Mouse (Mus musculus) liver, postnatal 0 days (tissue): ENCODE measurements around the gene Pde6g. TPM values are rescaled to one million over a fixed set of nuclear protein-coding genes. Genes with fewer than 3 reads are reported as not detected.
A peak's percentile ranks its signal among the peaks of the same experiment; 100 is the strongest.

Experiments
- ATAC-seq: fragments of 200-750 bp; cut with Nextera tagmentation; 2 replicates; pipeline ENCODE4 v1.8.0; 2017; ENCODE audit warnings: mild to moderate bottlenecking, moderate library complexity
- DNase-seq: peaks from one replicate; pipeline ENCODE4 v3.0.0-alpha.2; 2016
- H3K27ac ChIP-seq: fragments of 300-500 bp; sonication (generic); 2 replicates; pipeline ENCODE4 v1.5.1; 2014; ENCODE audit warnings: antibody characterized with exemption, moderate library complexity, mild to moderate bottlenecking, low read depth
- H3K27me3 ChIP-seq: fragments of 300-500 bp; sonication (generic); 2 replicates; pipeline ENCODE4 v1.6.1; 2014; ENCODE audit warnings: low read length, control low read depth, mixed read lengths; ENCODE audit not compliant: insufficient read depth
- H3K36me3 ChIP-seq: fragments of 300-500 bp; sonication (generic); replicated peaks from 2 replicates; pipeline ENCODE4 v1.6.1; 2014; ENCODE audit warnings: mild to moderate bottlenecking, control low read depth, low read length, moderate library complexity, mixed read lengths; ENCODE audit not compliant: insufficient read depth
- H3K4me1 ChIP-seq: fragments of 300-500 bp; sonication (generic); 2 replicates; pipeline ENCODE4 v1.6.1; 2014; ENCODE audit warnings: antibody characterized with exemption, mild to moderate bottlenecking, control low read depth; ENCODE audit not compliant: insufficient read depth
- H3K4me2 ChIP-seq: fragments of 300-500 bp; sonication (generic); 2 replicates; pipeline ENCODE4 v1.6.1; 2014; ENCODE audit warnings: low read depth, mild to moderate bottlenecking, low read length, moderate library complexity, mixed read lengths
- H3K4me3 ChIP-seq: fragments of 300-500 bp; sonication (generic); 2 replicates; pipeline ENCODE4 v1.5.1; 2014; ENCODE audit warnings: low read depth, low read length
- H3K9ac ChIP-seq: fragments of 300-500 bp; sonication (generic); replicated peaks from 2 replicates; pipeline ENCODE4 v1.6.1; 2014; ENCODE audit warnings: mild to moderate bottlenecking, moderate library complexity
- H3K9me3 ChIP-seq: fragments of 300-500 bp; sonication (generic); 2 replicates; pipeline ENCODE4 v1.6.1; 2016; ENCODE audit warnings: mild to moderate bottlenecking, control low read depth, low read length, mixed read lengths
- CTCF ChIP-seq: sonication (generic); IDR thresholded peaks from 2 replicates; pipeline ENCODE4 v1.5.1; 2016; ENCODE audit warnings: antibody characterized with exemption, low read depth
- EP300 ChIP-seq: IDR thresholded peaks from 2 replicates; pipeline ENCODE4 v1.6.1; 2016; ENCODE audit warnings: antibody characterized with exemption, low read depth, mild to moderate bottlenecking
- WGBS: fragments of 180-500 bp; shearing (Covaris S2); extraction: QIAGEN DNeasy Blood & Tissue Kit; methylation state at CpG from one replicate; pipeline ENCODE4 v1.1.7; 2014; ENCODE audit not compliant: insufficient replicate concordance; 5-methylcytosine and 5-hydroxymethylcytosine counted together
- polyA plus RNA-seq: library from polyadenylated mRNA; unstranded; fragments of >200 nt; fragmentation: Nextera tagmentation; extraction: Ambion mirVana; gene quantifications from 2 replicates; pipeline ENCODE4 v1.2.1, GENCODE M21; 2015

Gene Pde6g
- polyA plus RNA-seq = 0.20 TPM in 1 of 2 replicates, not detected in the other

DNA sequence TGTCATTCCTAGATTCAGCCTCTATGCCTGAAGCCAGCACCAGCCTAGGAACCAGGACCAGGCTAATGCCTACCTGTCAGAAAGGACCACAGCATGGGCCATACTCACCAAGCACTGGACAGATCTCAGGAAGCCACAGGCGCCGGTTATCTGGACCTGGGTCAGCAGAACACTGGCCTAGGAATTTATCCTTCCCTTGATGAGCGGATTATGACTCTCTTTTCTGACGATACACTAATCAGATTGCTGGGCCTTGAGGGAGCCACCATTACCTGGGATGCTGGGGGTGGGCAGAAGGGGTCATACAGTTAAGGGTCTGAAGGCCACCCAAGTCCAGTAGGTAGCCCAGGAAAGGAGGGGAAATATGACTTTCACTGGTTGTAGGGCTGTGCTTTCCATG lies at the start of gene Pde6g:
TSS of gene Pde6g (minus strand) at position 195 of the 400 bp plus-strand sequence.
- Histone ChIP-seq H3K9ac (no peak within 1 kb of the TSS), H3K4me2 (no peak within 1 kb of the TSS), H3K9me3 (no peaks in the 10 kb centered on the region), H3K4me3 (no peak within 1 kb of the TSS), H3K36me3 (0 out of 2 replicates have a peak, but pooled peaks cover 3% of the 10 kb centered on the region), H3K27me3 (no peaks in the 10 kb centered on the region), H3K27ac (no peak within 1 kb of the TSS), H3K4me1 (peaks cover 25% of the 10 kb centered on the region)
- TF ChIP-seq CTCF = no peak
- no peak for TF ChIP-seq EP300
- 63% methylated on average over 4 of the region's 4 CpGs for WGBS
- ATAC-seq = no peak
- no peak for DNase-seq

DNA sequence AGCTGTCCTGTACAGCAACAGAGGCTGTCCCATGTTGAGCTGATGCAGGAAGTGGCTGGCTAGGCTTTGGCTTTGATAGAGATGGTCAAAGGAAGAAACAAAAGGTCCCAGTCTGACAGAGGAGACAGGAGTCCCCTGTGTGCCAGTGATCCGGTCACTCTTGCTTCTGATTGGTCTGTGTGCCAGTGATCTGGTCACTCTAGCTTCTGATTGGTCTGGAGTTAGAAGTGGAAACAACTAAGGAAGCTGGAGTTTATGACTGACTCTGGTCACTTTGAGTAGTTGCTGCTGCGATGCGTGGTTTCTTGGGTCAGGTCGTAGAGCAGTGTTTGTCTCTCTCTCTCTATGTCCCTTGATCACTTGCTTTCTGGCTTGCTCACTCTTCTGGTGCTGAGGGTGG lies 48.4 kb upstream of the Pde6g start:
- Histone ChIP-seq H3K27me3 (no peaks in the 10 kb centered on the region), H3K4me1 (peaks cover 3% of the 10 kb centered on the region; the same call in 1 of the 2 replicates), H3K4me3 (no peak overlapping the region), H3K9me3 (no peaks in the 10 kb centered on the region), H3K4me2 (no peak overlapping the region), H3K36me3 (peaks cover 3% of the 10 kb centered on the region), H3K9ac (no peak overlapping the region), H3K27ac (no peak overlapping the region)
- WGBS = 68% methylated on average over 4 of the region's 4 CpGs
- DNase-seq (no peak), ATAC-seq (no peak)
- no peak for TF ChIP-seq CTCF
- no peak for TF ChIP-seq EP300

DNA sequence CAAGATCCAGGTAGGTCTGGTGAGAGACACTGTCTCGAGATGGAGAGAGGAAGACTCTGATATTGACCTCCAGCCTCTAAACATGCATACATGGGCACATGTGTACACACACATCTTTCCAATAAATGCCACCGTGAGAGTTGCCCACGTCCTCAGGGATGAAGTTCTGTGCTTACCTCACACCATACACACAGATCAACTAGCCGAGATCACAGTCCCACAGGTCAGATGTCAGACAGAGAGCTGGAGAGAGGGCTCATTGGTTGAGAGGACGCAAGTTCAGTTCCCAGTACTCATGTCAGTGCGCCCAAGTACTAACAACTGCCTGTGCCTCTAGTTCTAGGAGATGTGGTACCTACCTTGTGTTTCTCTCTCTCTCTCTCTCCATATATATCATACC lies 47.7 kb upstream of the Pde6g start:
- H3K4me3 ChIP-seq = no peak overlapping the region
- H3K9ac ChIP-seq = no peak overlapping the region
- peaks cover 3% of the 10 kb centered on the region; the same call in 1 of the 2 replicates for H3K4me1 ChIP-seq
- peaks cover 3% of the 10 kb centered on the region for H3K36me3 ChIP-seq
- 53% methylated on average over 6 of the region's 6 CpGs for WGBS
- no peak for DNase-seq
- H3K4me2 ChIP-seq = no peak overlapping the region
- no peaks in the 10 kb centered on the region for H3K27me3 ChIP-seq
- H3K9me3 ChIP-seq = no peaks in the 10 kb centered on the region
- TF ChIP-seq CTCF (no peak), EP300 (no peak)
- 0 out of 2 replicates have a peak, but pooled peaks have one; percentile 11 for ATAC-seq
- H3K27ac ChIP-seq = no peak overlapping the region

DNA sequence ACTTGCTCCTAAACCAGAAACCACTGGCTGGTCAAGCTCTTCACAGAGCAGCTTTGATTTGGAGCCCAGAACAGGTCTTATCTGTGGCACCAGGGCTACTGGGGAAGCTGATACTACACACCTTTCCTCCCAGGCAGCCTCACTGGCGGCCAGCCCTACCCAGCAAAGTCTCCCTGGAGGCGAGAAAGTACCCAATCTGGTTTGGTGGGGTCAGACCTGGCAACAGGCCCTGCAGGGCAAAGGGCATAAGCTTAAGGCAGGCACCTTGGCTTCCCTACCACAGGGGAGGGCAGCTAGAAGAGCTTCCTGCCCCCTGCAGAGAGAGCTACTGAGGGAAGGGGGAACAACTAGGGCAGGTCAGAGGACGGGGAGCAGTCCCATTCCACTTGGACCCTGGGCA lies 47.1 kb upstream of the Pde6g start:
- TF ChIP-seq EP300 (no peak), CTCF (no peak)
- no peaks in the 10 kb centered on the region for H3K9me3 ChIP-seq
- H3K4me2 ChIP-seq = no peak overlapping the region
- H3K27ac ChIP-seq = peak overlapping the region; percentile 16
- peaks cover 8% of the 10 kb centered on the region for H3K36me3 ChIP-seq
- peaks cover 3% of the 10 kb centered on the region; the same call in 1 of the 2 replicates for H3K4me1 ChIP-seq
- DNase-seq = peak; percentile 62
- peak overlapping the region; percentile 30; the same call in 1 of the 2 replicates for H3K9ac ChIP-seq
- 17% methylated on average over 3 of the region's 3 CpGs for WGBS
- peak; percentile 56 for ATAC-seq
- no peak overlapping the region for H3K4me3 ChIP-seq
- H3K27me3 ChIP-seq = no peaks in the 10 kb centered on the region

DNA sequence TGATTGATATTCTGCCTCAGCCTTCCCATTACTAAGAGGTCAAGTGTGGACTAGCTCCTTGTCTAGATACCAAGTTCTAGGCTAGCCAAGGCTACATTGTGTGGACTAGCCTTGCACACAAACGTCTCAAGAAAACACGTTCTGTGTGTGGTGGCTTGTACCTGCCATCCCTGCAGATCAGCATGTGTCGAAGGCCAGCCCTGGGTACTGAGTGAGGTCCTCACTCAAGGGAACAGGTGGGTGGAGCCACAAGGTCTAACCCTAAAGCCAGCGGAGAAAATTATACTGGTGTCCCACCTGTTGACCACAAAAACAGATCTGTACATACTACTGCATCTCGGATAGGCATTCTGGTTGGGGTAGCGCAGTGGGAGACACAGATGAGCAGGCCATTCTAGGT lies 46.6 kb upstream of the Pde6g start:
- no peaks in the 10 kb centered on the region for H3K27me3 ChIP-seq
- DNase-seq (no peak), ATAC-seq (peak; percentile 20; the same call in 1 of the 2 replicates)
- WGBS = 69% methylated on average over 6 of the region's 6 CpGs
- H3K27ac ChIP-seq = peak overlapping the region; percentile 16
- peaks cover 3% of the 10 kb centered on the region; the same call in 1 of the 2 replicates for H3K4me1 ChIP-seq
- H3K9me3 ChIP-seq = no peaks in the 10 kb centered on the region
- H3K36me3 ChIP-seq = peaks cover 12% of the 10 kb centered on the region
- no peak overlapping the region for H3K4me3 ChIP-seq
- H3K9ac ChIP-seq = peak overlapping the region; percentile 30; the same call in 1 of the 2 replicates
- TF ChIP-seq CTCF (no peak), EP300 (no peak)
- H3K4me2 ChIP-seq = no peak overlapping the region

DNA sequence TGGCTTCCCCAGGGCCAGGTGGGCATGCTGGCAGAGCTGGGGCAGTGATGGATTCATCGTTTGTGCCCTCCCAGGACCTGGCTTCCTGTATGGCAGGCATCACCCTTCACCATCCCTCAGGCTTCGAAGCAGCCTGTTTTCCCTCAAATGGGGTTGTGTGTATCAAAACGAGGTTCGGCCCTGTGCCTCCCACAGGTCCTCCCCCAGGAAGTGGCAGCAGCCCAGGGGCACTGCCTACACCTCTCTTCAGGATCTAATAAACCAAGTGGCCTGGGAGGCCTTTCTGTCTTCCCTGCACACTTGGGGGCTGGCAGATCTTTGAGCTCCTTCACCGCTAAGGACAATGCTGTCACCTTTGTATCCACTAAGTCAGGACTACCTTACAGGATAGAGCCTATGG lies 45.6 kb upstream of the Pde6g start:
- Histone ChIP-seq H3K9ac (no peak overlapping the region), H3K27ac (no peak overlapping the region), H3K4me1 (peaks cover 3% of the 10 kb centered on the region; the same call in 1 of the 2 replicates), H3K4me2 (no peak overlapping the region), H3K36me3 (peaks cover 20% of the 10 kb centered on the region), H3K4me3 (no peak overlapping the region), H3K27me3 (no peaks in the 10 kb centered on the region), H3K9me3 (no peaks in the 10 kb centered on the region)
- ATAC-seq = no peak
- TF ChIP-seq CTCF (no peak), EP300 (no peak)
- 84% methylated on average over 5 of the region's 5 CpGs for WGBS
- DNase-seq = no peak
